Mouse (Mus musculus): ENCODE results near the gene Sec63. TPM values are rescaled to one million over a fixed set of nuclear protein-coding genes. Genes with fewer than 3 reads are reported as not detected.

Sec63 gene
- polyA plus RNA-seq, 1 experiment from 2014 or later = 22.7 TPM

- Histone ChIP-seq H3K4me2 (ENCODE audit: low read length) (no peak overlapping the region), H3K4me3 (replicated peaks; ENCODE audit: low read depth, low read length) (no peak overlapping the region), H3K36me3 (ENCODE audit: control insufficient read depth, insufficient read depth, low read length) (no peaks in the 10 kb centered on the region), H3K9ac (replicated peaks; ENCODE audit: low read length) (no peak overlapping the region), H3K27ac (replicated peaks; ENCODE audit: low read depth, low read length) (no peak overlapping the region), H3K4me1 (ENCODE audit: control insufficient read depth, insufficient read depth, low read length) (no peaks in the 10 kb centered on the region), H3K27me3 (ENCODE audit: control insufficient read depth, insufficient read depth, low read length) (no peaks in the 10 kb centered on the region), H3K9me3 (ENCODE audit: control insufficient read depth, low read length) (no peaks in the 10 kb centered on the region)
- DNase-seq (no peak), ATAC-seq (ENCODE audit: low FRiP score, low TSS enrichment) (no peak)
- WGBS = 85% methylated on average over 2 of the region's 2 CpGs
Measured at GRCm38 (mm10) chr10:42754341-42754740, 7.0 kb upstream of the Sec63 start.

GRCm38 (mm10) chr10:42759741-42760140 is 1.6 kb upstream of the Sec63 start:
- Histone ChIP-seq H3K36me3 (ENCODE audit: control insufficient read depth, insufficient read depth, low read length) (no peaks in the 10 kb centered on the region), H3K9me3 (ENCODE audit: control insufficient read depth, low read length) (no peaks in the 10 kb centered on the region), H3K27me3 (ENCODE audit: control insufficient read depth, insufficient read depth, low read length) (no peaks in the 10 kb centered on the region), H3K4me2 (ENCODE audit: low read length) (no peak overlapping the region), H3K4me3 (replicated peaks; ENCODE audit: low read depth, low read length) (no peak overlapping the region), H3K27ac (replicated peaks; ENCODE audit: low read depth, low read length) (no peak overlapping the region), H3K4me1 (ENCODE audit: control insufficient read depth, insufficient read depth, low read length) (peaks cover 18% of the 10 kb centered on the region), H3K9ac (replicated peaks; ENCODE audit: low read length) (no peak overlapping the region)
- ATAC-seq (ENCODE audit: low FRiP score, low TSS enrichment) (no peak), DNase-seq (no peak)
- 88% methylated on average over 4 of the region's 4 CpGs for WGBS

- ATAC-seq (ENCODE audit: low FRiP score, low TSS enrichment) = no peak
- Histone ChIP-seq H3K9me3 (ENCODE audit: control insufficient read depth, low read length) (no peaks in the 10 kb centered on the region), H3K4me3 (replicated peaks; ENCODE audit: low read depth, low read length) (no peak overlapping the region), H3K27ac (replicated peaks; ENCODE audit: low read depth, low read length) (no peak overlapping the region), H3K4me2 (ENCODE audit: low read length) (no peak overlapping the region), H3K9ac (replicated peaks; ENCODE audit: low read length) (no peak overlapping the region), H3K36me3 (ENCODE audit: control insufficient read depth, insufficient read depth, low read length) (no peaks in the 10 kb centered on the region), H3K27me3 (ENCODE audit: control insufficient read depth, insufficient read depth, low read length) (no peaks in the 10 kb centered on the region), H3K4me1 (ENCODE audit: control insufficient read depth, insufficient read depth, low read length) (peaks cover 24% of the 10 kb centered on the region)
- DNase-seq = no peak
- WGBS = 65% methylated on average over 8 of the region's 8 CpGs
Measured at GRCm38 (mm10) chr10:42760329-42760728, 967 bp upstream of the Sec63 start.

GRCm38 (mm10) chr10:42761901-42762669 is 789 bp downstream of the Sec63 start:
- peak overlapping the region; percentile 94 for H3K27ac ChIP-seq (replicated peaks; ENCODE audit: low read depth, low read length)
- peaks cover 25% of the 10 kb centered on the region for H3K4me1 ChIP-seq (ENCODE audit: control insufficient read depth, insufficient read depth, low read length)
- peak overlapping the region; percentile 69 for H3K4me2 ChIP-seq (ENCODE audit: low read length)
- DNase-seq (peak; percentile 72), ATAC-seq (ENCODE audit: low FRiP score, low TSS enrichment) (peak; percentile 77)
- H3K36me3 ChIP-seq (ENCODE audit: control insufficient read depth, insufficient read depth, low read length) = no peaks in the 10 kb centered on the region
- peak overlapping the region; percentile 96 for H3K9ac ChIP-seq (replicated peaks; ENCODE audit: low read length)
- H3K4me3 ChIP-seq (replicated peaks; ENCODE audit: low read depth, low read length) = peak overlapping the region; percentile 93
- WGBS = under 1% methylated on average over 66 of the region's 66 CpGs
- no peaks in the 10 kb centered on the region for H3K27me3 ChIP-seq (ENCODE audit: control insufficient read depth, insufficient read depth, low read length)
- no peaks in the 10 kb centered on the region for H3K9me3 ChIP-seq (ENCODE audit: control insufficient read depth, low read length)

- WGBS = 2% methylated on average over 6 of the region's 6 CpGs
- H3K4me3 ChIP-seq (replicated peaks; ENCODE audit: low read depth, low read length) = peak overlapping the region; percentile 93
- ATAC-seq (ENCODE audit: low FRiP score, low TSS enrichment) (no peak), DNase-seq (no peak)
- no peaks in the 10 kb centered on the region for H3K9me3 ChIP-seq (ENCODE audit: control insufficient read depth, low read length)
- peak overlapping the region; percentile 94 for H3K27ac ChIP-seq (replicated peaks; ENCODE audit: low read depth, low read length)
- peak overlapping the region; percentile 96 for H3K9ac ChIP-seq (replicated peaks; ENCODE audit: low read length)
- H3K4me1 ChIP-seq (ENCODE audit: control insufficient read depth, insufficient read depth, low read length) = peaks cover 25% of the 10 kb centered on the region
- no peaks in the 10 kb centered on the region for H3K27me3 ChIP-seq (ENCODE audit: control insufficient read depth, insufficient read depth, low read length)
- H3K4me2 ChIP-seq (ENCODE audit: low read length) = peak overlapping the region; percentile 69
- H3K36me3 ChIP-seq (ENCODE audit: control insufficient read depth, insufficient read depth, low read length) = no peaks in the 10 kb centered on the region
Measured at GRCm38 (mm10) chr10:42762670-42763058, 1.4 kb downstream of the Sec63 start.

GRCm38 (mm10) chr10:42763246-42763645 is 1.9 kb downstream of the Sec63 start:
- H3K4me1 ChIP-seq (ENCODE audit: control insufficient read depth, insufficient read depth, low read length) = peaks cover 25% of the 10 kb centered on the region
- H3K9me3 ChIP-seq (ENCODE audit: control insufficient read depth, low read length) = no peaks in the 10 kb centered on the region
- no peak overlapping the region for H3K27ac ChIP-seq (replicated peaks; ENCODE audit: low read depth, low read length)
- peak overlapping the region; percentile 93 for H3K4me3 ChIP-seq (replicated peaks; ENCODE audit: low read depth, low read length)
- 42% methylated on average over 4 of the region's 4 CpGs for WGBS
- H3K9ac ChIP-seq (replicated peaks; ENCODE audit: low read length) = peak overlapping the region; percentile 96; the same call in 1 of the 2 replicates
- H3K36me3 ChIP-seq (ENCODE audit: control insufficient read depth, insufficient read depth, low read length) = no peaks in the 10 kb centered on the region
- H3K4me2 ChIP-seq (ENCODE audit: low read length) = peak overlapping the region; percentile 69
- DNase-seq (no peak), ATAC-seq (ENCODE audit: low FRiP score, low TSS enrichment) (no peak)
- no peaks in the 10 kb centered on the region for H3K27me3 ChIP-seq (ENCODE audit: control insufficient read depth, insufficient read depth, low read length)

- Histone ChIP-seq H3K9me3 (ENCODE audit: control insufficient read depth, low read length) (no peaks in the 10 kb centered on the region), H3K27me3 (ENCODE audit: control insufficient read depth, insufficient read depth, low read length) (no peaks in the 10 kb centered on the region), H3K4me3 (replicated peaks; ENCODE audit: low read depth, low read length) (no peak overlapping the region), H3K4me2 (ENCODE audit: low read length) (no peak overlapping the region), H3K4me1 (ENCODE audit: control insufficient read depth, insufficient read depth, low read length) (peaks cover 25% of the 10 kb centered on the region), H3K27ac (replicated peaks; ENCODE audit: low read depth, low read length) (no peak overlapping the region), H3K36me3 (ENCODE audit: control insufficient read depth, insufficient read depth, low read length) (no peaks in the 10 kb centered on the region), H3K9ac (replicated peaks; ENCODE audit: low read length) (no peak overlapping the region)
- DNase-seq (no peak), ATAC-seq (ENCODE audit: low FRiP score, low TSS enrichment) (no peak)
Measured at GRCm38 (mm10) chr10:42765344-42765743, 4.0 kb downstream of the Sec63 start.

GRCm38 (mm10) chr10:42775450-42775849 is 14.2 kb downstream of the Sec63 start:
- no peak overlapping the region for H3K9ac ChIP-seq (replicated peaks; ENCODE audit: low read length)
- H3K4me1 ChIP-seq (ENCODE audit: control insufficient read depth, insufficient read depth, low read length) = no peaks in the 10 kb centered on the region
- no peaks in the 10 kb centered on the region for H3K27me3 ChIP-seq (ENCODE audit: control insufficient read depth, insufficient read depth, low read length)
- no peak overlapping the region for H3K4me2 ChIP-seq (ENCODE audit: low read length)
- no peaks in the 10 kb centered on the region for H3K9me3 ChIP-seq (ENCODE audit: control insufficient read depth, low read length)
- DNase-seq = no peak
- WGBS = 94% methylated on average over 3 of the region's 3 CpGs
- no peak overlapping the region for H3K4me3 ChIP-seq (replicated peaks; ENCODE audit: low read depth, low read length)
- no peak for ATAC-seq (ENCODE audit: low FRiP score, low TSS enrichment)
- no peaks in the 10 kb centered on the region for H3K36me3 ChIP-seq (ENCODE audit: control insufficient read depth, insufficient read depth, low read length)
- H3K27ac ChIP-seq (replicated peaks; ENCODE audit: low read depth, low read length) = no peak overlapping the region

- ATAC-seq (ENCODE audit: low FRiP score, low TSS enrichment) = no peak
- DNase-seq = no peak
- Histone ChIP-seq H3K36me3 (ENCODE audit: control insufficient read depth, insufficient read depth, low read length) (0 out of 2 replicates have a peak, but pooled peaks cover 6% of the 10 kb centered on the region), H3K9ac (replicated peaks; ENCODE audit: low read length) (no peak overlapping the region), H3K4me1 (ENCODE audit: control insufficient read depth, insufficient read depth, low read length) (no peaks in the 10 kb centered on the region), H3K27me3 (ENCODE audit: control insufficient read depth, insufficient read depth, low read length) (no peaks in the 10 kb centered on the region), H3K27ac (replicated peaks; ENCODE audit: low read depth, low read length) (no peak overlapping the region), H3K4me3 (replicated peaks; ENCODE audit: low read depth, low read length) (no peak overlapping the region), H3K4me2 (ENCODE audit: low read length) (no peak overlapping the region), H3K9me3 (ENCODE audit: control insufficient read depth, low read length) (no peaks in the 10 kb centered on the region)
- 97% methylated on average over 2 of the region's 2 CpGs for WGBS
Measured at GRCm38 (mm10) chr10:42780753-42781152, 19.5 kb downstream of the Sec63 start.
